Mouse (Mus musculus): Measurements from ENCODE around the gene Lyrm9. TPM values are rescaled to one million over a fixed set of nuclear protein-coding genes. Genes with fewer than 3 reads are reported as not detected.

Lyrm9 gene
- total and polyA plus RNA-seq, 2 experiments: 15.2 to 17.7 TPM

DNA sequence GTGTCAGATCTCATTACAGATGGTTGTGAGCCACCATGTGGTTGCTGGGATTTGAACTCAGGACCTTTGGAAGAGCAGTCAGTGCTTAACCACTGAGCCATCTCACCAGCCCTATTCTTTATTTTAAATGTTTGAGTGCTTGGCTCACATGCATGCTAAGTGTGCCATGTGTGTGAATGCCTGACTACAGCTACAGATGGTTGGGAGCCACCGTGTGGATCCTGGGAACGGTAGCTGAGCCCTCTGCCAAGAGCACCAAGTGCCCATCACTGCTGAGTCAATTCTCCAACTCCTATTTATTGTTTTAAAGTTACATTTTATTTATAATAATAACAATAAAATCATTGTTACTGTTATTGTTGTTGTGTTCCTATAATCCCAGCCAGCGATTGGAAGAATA is 23.5 kb downstream of the Lyrm9 start:
- no peak overlapping the region for H3K27ac ChIP-seq (replicated peaks; ENCODE audit: insufficient read depth, low read depth, low read length)
- no peaks in the 10 kb centered on the region for H3K79me2 ChIP-seq (ENCODE audit: control insufficient read depth, insufficient read depth, low read length)
- no peaks in the 10 kb centered on the region for H3K27me3 ChIP-seq (ENCODE audit: control insufficient read depth, insufficient read depth, low read length)
- DNase-seq (ENCODE audit: extremely low read depth, low read depth, low spot score): no peak
- TF ChIP-seq CTCF (IDR thresholded peaks at IDR 0.05; ENCODE audit: low read depth, low read length) (no peak), POLR2A (IDR thresholded peaks at IDR 0.05; ENCODE audit: extremely low read depth, insufficient read depth, low read length) (no peak)
- 39% methylated on average over 3 of the region's 3 CpGs for WGBS
- no peaks in the 10 kb centered on the region for H3K36me3 ChIP-seq (ENCODE audit: control insufficient read depth, insufficient read depth, low read length)
- H3K4me3 ChIP-seq (ENCODE audit: insufficient read depth, low read depth, low read length): no peak overlapping the region
- H3K9ac ChIP-seq (ENCODE audit: low read depth, low read length): no peak overlapping the region
- peaks cover 13% of the 10 kb centered on the region for H3K4me1 ChIP-seq (ENCODE audit: control insufficient read depth, insufficient read depth, low read length)

DNA sequence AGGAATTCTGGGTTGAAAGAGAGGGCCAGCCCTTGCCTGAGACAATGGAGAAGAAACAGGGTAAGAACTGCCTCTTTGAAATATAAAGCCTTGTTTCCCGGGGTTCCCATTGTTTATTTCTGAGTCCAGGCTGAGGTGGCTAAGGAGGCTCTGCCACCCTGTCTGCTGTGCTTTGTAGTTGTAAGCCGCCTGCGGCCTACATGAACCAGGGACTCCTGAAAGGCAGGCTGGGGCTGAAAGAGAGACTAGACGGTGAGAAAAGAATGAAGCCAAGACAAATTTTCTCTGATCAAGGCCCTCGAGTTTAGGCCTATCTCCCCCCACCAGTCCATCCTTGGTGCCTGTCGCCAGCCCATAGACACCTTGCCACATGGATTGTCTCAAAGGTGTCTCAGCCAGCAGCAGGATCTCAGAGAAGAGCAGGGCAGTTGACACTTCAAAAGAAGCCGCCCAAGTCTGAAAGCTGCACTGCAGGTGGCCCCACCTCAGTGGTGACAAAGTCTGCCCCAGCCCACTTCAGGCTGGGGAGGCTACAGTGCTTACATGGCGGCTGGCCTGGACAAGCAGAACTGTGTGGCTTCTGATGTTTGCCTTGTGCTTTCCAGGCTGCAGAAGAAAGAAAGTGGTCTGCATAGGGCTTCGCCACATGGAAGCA is 25.0 kb downstream of the Lyrm9 start:
- no peaks in the 10 kb centered on the region for H3K27me3 ChIP-seq (ENCODE audit: control insufficient read depth, insufficient read depth, low read length)
- 66% methylated on average over 9 of the region's 9 CpGs for WGBS
- no peak for DNase-seq (ENCODE audit: extremely low read depth, low read depth, low spot score)
- TF ChIP-seq POLR2A (IDR thresholded peaks at IDR 0.05; ENCODE audit: extremely low read depth, insufficient read depth, low read length) (no peak), CTCF (IDR thresholded peaks at IDR 0.05; ENCODE audit: low read depth, low read length) (no peak)
- H3K27ac ChIP-seq (replicated peaks; ENCODE audit: insufficient read depth, low read depth, low read length): no peak overlapping the region
- no peak overlapping the region for H3K4me3 ChIP-seq (ENCODE audit: insufficient read depth, low read depth, low read length)
- H3K79me2 ChIP-seq (ENCODE audit: control insufficient read depth, insufficient read depth, low read length): no peaks in the 10 kb centered on the region
- H3K36me3 ChIP-seq (ENCODE audit: control insufficient read depth, insufficient read depth, low read length): no peaks in the 10 kb centered on the region
- peaks cover 11% of the 10 kb centered on the region for H3K4me1 ChIP-seq (ENCODE audit: control insufficient read depth, insufficient read depth, low read length)
- no peak overlapping the region for H3K9ac ChIP-seq (ENCODE audit: low read depth, low read length)

DNA sequence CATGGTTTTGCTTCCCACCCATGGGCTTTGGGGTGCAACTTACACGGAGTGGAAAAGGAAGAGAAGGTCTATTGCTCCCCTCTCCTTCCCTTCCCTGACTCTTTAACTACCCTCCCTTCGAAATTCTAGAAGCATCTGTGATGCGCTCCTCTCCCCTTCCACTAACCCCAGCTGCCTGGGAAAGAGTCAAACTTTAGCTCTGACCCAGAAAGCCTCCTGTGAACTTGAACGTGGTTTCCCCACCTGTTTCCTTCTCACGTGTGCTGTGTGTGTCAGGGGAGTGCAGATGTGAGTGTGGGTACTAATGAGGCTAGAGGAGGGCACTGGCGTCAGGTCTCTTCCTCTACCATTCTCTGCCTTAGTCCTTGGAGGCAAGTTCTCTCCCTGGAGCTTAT is 25.5 kb downstream of the Lyrm9 start:
- WGBS: 62% methylated on average over 6 of the region's 6 CpGs
- H3K36me3 ChIP-seq (ENCODE audit: control insufficient read depth, insufficient read depth, low read length): no peaks in the 10 kb centered on the region
- TF ChIP-seq POLR2A (IDR thresholded peaks at IDR 0.05; ENCODE audit: extremely low read depth, insufficient read depth, low read length) (no peak), CTCF (IDR thresholded peaks at IDR 0.05; ENCODE audit: low read depth, low read length) (no peak)

DNA sequence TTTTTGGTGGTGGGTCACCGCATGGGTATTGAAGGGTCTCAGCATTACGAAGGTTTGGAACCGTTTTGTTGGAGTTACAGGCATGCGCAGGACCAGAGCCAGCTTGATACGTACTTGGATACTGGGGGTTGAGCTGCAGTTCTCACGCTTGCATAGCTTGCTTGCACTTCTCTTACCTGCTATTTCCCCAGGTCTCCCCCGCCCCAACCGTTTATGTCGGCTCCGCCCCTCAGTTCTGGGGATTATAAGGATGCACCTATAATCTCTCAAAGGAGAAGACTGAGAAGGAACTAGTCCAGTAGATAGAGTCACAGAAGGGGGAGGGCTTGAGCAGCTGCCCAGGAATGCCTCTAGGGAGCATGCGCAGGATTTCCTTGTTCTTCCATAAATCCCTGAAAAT is 26.1 kb downstream of the Lyrm9 start:
- Histone ChIP-seq H3K4me3 (ENCODE audit: insufficient read depth, low read depth, low read length) (no peak overlapping the region), H3K36me3 (ENCODE audit: control insufficient read depth, insufficient read depth, low read length) (no peaks in the 10 kb centered on the region), H3K9ac (ENCODE audit: low read depth, low read length) (no peak overlapping the region), H3K27me3 (ENCODE audit: control insufficient read depth, insufficient read depth, low read length) (no peaks in the 10 kb centered on the region), H3K79me2 (ENCODE audit: control insufficient read depth, insufficient read depth, low read length) (no peaks in the 10 kb centered on the region), H3K4me1 (ENCODE audit: control insufficient read depth, insufficient read depth, low read length) (peaks cover 6% of the 10 kb centered on the region), H3K27ac (replicated peaks; ENCODE audit: insufficient read depth, low read depth, low read length) (no peak overlapping the region)
- no peak for TF ChIP-seq POLR2A (IDR thresholded peaks at IDR 0.05; ENCODE audit: extremely low read depth, insufficient read depth, low read length)
- TF ChIP-seq CTCF (IDR thresholded peaks at IDR 0.05; ENCODE audit: low read depth, low read length): no peak
- 92% methylated on average over 11 of the region's 11 CpGs for WGBS
- DNase-seq (ENCODE audit: extremely low read depth, low read depth, low spot score): no peak

More for the DNA sequence above, 25.5 kb downstream of the Lyrm9 start:
- peaks cover 11% of the 10 kb centered on the region for H3K4me1 ChIP-seq (ENCODE audit: control insufficient read depth, insufficient read depth, low read length)
- no peak for DNase-seq (ENCODE audit: extremely low read depth, low read depth, low spot score)
- no peaks in the 10 kb centered on the region for H3K27me3 ChIP-seq (ENCODE audit: control insufficient read depth, insufficient read depth, low read length)
- H3K9ac ChIP-seq (ENCODE audit: low read depth, low read length): no peak overlapping the region
- no peak overlapping the region for H3K4me3 ChIP-seq (ENCODE audit: insufficient read depth, low read depth, low read length)
- H3K79me2 ChIP-seq (ENCODE audit: control insufficient read depth, insufficient read depth, low read length): no peaks in the 10 kb centered on the region
- no peak overlapping the region for H3K27ac ChIP-seq (replicated peaks; ENCODE audit: insufficient read depth, low read depth, low read length)

DNA sequence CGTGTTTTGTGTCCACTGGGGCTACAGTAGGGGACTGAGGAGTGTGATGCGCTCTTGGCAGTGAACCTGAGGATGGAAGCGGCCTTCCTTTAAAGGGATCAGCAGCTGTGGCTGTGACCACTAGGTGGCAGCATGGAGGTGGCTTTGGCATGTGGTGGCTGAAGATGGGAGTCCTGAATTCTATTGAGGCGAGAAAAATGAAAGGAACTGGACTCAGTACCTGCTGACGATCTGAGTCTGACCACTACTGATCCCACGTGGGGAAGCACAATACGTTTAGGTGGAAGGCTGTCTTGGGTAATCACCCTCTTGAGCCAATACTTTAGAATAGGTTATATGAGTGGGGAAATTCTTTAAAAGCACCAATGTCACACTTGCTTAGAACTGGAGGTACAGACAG is 29.9 kb downstream of the Lyrm9 start:
- Histone ChIP-seq H3K4me1 (ENCODE audit: control insufficient read depth, insufficient read depth, low read length) (no peaks in the 10 kb centered on the region; the same call in 1 of the 2 replicates), H3K36me3 (ENCODE audit: control insufficient read depth, insufficient read depth, low read length) (no peaks in the 10 kb centered on the region), H3K27me3 (ENCODE audit: control insufficient read depth, insufficient read depth, low read length) (no peaks in the 10 kb centered on the region), H3K79me2 (ENCODE audit: control insufficient read depth, insufficient read depth, low read length) (no peaks in the 10 kb centered on the region), H3K9ac (ENCODE audit: low read depth, low read length) (no peak overlapping the region), H3K27ac (replicated peaks; ENCODE audit: insufficient read depth, low read depth, low read length) (no peak overlapping the region), H3K4me3 (ENCODE audit: insufficient read depth, low read depth, low read length) (no peak overlapping the region)
- 12% methylated on average over 7 of the region's 7 CpGs for WGBS
- DNase-seq (ENCODE audit: extremely low read depth, low read depth, low spot score): peak; percentile 62
- TF ChIP-seq POLR2A (IDR thresholded peaks at IDR 0.05; ENCODE audit: extremely low read depth, insufficient read depth, low read length) (no peak), CTCF (IDR thresholded peaks at IDR 0.05; ENCODE audit: low read depth, low read length) (peak; percentile 99)

DNA sequence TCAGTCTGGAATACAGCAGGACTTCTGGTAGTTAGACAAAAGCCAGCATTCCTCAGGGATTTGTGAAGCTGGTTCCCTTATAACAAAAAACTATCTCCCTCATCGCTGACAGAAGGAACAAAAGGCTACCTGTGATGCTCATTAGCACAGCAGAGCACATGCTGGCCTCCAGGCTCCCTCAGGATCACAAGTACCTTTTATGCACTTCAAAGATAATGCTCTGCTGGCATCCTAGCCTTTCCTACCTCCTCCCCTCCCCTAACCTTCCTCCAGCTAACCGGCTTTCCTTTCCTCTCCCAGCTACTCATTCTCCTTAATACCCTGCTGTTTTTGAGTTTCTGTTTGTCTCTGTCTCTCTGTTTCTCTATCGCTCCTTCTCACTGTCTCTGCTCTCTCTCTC is 31.2 kb downstream of the Lyrm9 start:
- H3K36me3 ChIP-seq (ENCODE audit: control insufficient read depth, insufficient read depth, low read length): no peaks in the 10 kb centered on the region
- no peaks in the 10 kb centered on the region for H3K79me2 ChIP-seq (ENCODE audit: control insufficient read depth, insufficient read depth, low read length)
- DNase-seq (ENCODE audit: extremely low read depth, low read depth, low spot score): no peak
- H3K4me1 ChIP-seq (ENCODE audit: control insufficient read depth, insufficient read depth, low read length): no peaks in the 10 kb centered on the region; the same call in 1 of the 2 replicates
- no peaks in the 10 kb centered on the region for H3K27me3 ChIP-seq (ENCODE audit: control insufficient read depth, insufficient read depth, low read length)
- no peak overlapping the region for H3K4me3 ChIP-seq (ENCODE audit: insufficient read depth, low read depth, low read length)
- no peak overlapping the region for H3K27ac ChIP-seq (replicated peaks; ENCODE audit: insufficient read depth, low read depth, low read length)
- 43% methylated on average over 3 of the region's 3 CpGs for WGBS
- no peak overlapping the region for H3K9ac ChIP-seq (ENCODE audit: low read depth, low read length)
- TF ChIP-seq POLR2A (IDR thresholded peaks at IDR 0.05; ENCODE audit: extremely low read depth, insufficient read depth, low read length) (no peak), CTCF (IDR thresholded peaks at IDR 0.05; ENCODE audit: low read depth, low read length) (no peak)
